ENCODE assay signal across 22 mouse cellular contexts in genomic region chr4:131475023-131475422, GRCm38 (mm10).
A peak's percentile ranks its signal among the peaks of the same experiment; 100 is the strongest.
DNase-seq lines count a peak whose midpoint lies in the region; ATAC-seq and TF ChIP-seq lines count a peak whose summit lies in the region.
"Had no signal": no experiment of that assay in that cellular context is flagged by ENCODE, and none has a peak within 500 bp of the region (broad histone marks: within the 10 kb centered on the region; RNA-seq: fewer than 3 reads in every experiment).

No protein-coding gene starts in this region.

- no peak overlapping the region for H3K27ac ChIP-seq in hindbrain, postnatal 0 days
- no peak overlapping the region for H3K27ac ChIP-seq in hindbrain, embryonic 10.5 days
- H3K27ac ChIP-seq in limb, embryonic 13.5 days, result no peak overlapping the region
- H3K27ac ChIP-seq: embryonic facial prominence, embryonic 15.5 days; forebrain, embryonic 10.5 days; heart, embryonic 10.5 days; hindbrain, embryonic 13.5 days had no signal

- H3K27me3 ChIP-seq in hindbrain, postnatal 0 days (ENCODE audit: insufficient read depth, low read length), result no peaks in the 10 kb centered on the region
- H3K27me3 ChIP-seq in hindbrain, embryonic 10.5 days (ENCODE audit: insufficient read depth, poor library complexity, severe bottlenecking), result no peaks in the 10 kb centered on the region
- H3K27me3 ChIP-seq in limb, embryonic 13.5 days, result no peaks in the 10 kb centered on the region
- H3K27me3 ChIP-seq: embryonic facial prominence, embryonic 15.5 days had no signal

- H3K36me3 ChIP-seq in hindbrain, postnatal 0 days (ENCODE audit: insufficient read depth, low read length), result no peaks in the 10 kb centered on the region
- no peaks in the 10 kb centered on the region for H3K36me3 ChIP-seq in hindbrain, embryonic 10.5 days
- no peaks in the 10 kb centered on the region for H3K36me3 ChIP-seq in limb, embryonic 13.5 days
- H3K36me3 ChIP-seq: embryonic facial prominence, embryonic 15.5 days; forebrain, embryonic 10.5 days; heart, embryonic 10.5 days; hindbrain, embryonic 13.5 days had no signal

- intact Hi-C loops in left cerebral cortex, postnatal 4 days (cut with DNase I), result no loop called here
- intact Hi-C loops in left cerebral cortex, postnatal 36 days (cut with DNase I), result no loop called here

- H3K9me3 ChIP-seq in hindbrain, postnatal 0 days (ENCODE audit: low read length), result no peaks in the 10 kb centered on the region
- no peaks in the 10 kb centered on the region for H3K9me3 ChIP-seq in hindbrain, embryonic 10.5 days
- no peaks in the 10 kb centered on the region for H3K9me3 ChIP-seq in limb, embryonic 13.5 days
- H3K9me3 ChIP-seq: embryonic facial prominence, embryonic 15.5 days; forebrain, embryonic 10.5 days; heart, embryonic 10.5 days; hindbrain, embryonic 13.5 days had no signal

- WGBS in hindbrain, postnatal 0 days, result 36% methylated on average over 6 of the region's 6 CpGs
- 81% methylated on average over 6 of the region's 6 CpGs for whole genome bisulfite sequencing in hindbrain, embryonic 10.5 days
- 21% methylated on average over 6 of the region's 6 CpGs for WGBS in limb, embryonic 13.5 days

- no peak overlapping the region for H3K4me2 ChIP-seq in hindbrain, postnatal 0 days (ENCODE audit: low read depth, low read length)
- no peak overlapping the region for H3K4me2 ChIP-seq in limb, embryonic 13.5 days (replicated peaks)
- H3K4me2 ChIP-seq: embryonic facial prominence, embryonic 15.5 days; hindbrain, embryonic 13.5 days had no signal

- no peak overlapping the region for H3K9ac ChIP-seq in hindbrain, postnatal 0 days (replicated peaks; ENCODE audit: low read length)
- no peak overlapping the region for H3K9ac ChIP-seq in limb, embryonic 13.5 days
- H3K9ac ChIP-seq: embryonic facial prominence, embryonic 15.5 days; hindbrain, embryonic 13.5 days had no signal

- no peak overlapping the region for H3K4me3 ChIP-seq in hindbrain, postnatal 0 days (ENCODE audit: low read length)
- H3K4me3 ChIP-seq in hindbrain, embryonic 10.5 days, result no peak overlapping the region
- no peak overlapping the region for H3K4me3 ChIP-seq in limb, embryonic 13.5 days
- H3K4me3 ChIP-seq: embryonic facial prominence, embryonic 15.5 days; erythroblast, embryonic 14.5 days; forebrain, embryonic 10.5 days; heart, embryonic 10.5 days; hindbrain, embryonic 13.5 days had no signal

- peaks cover 9% of the 10 kb centered on the region for H3K4me1 ChIP-seq in hindbrain, postnatal 0 days (ENCODE audit: insufficient read depth, low read length)
- no peaks in the 10 kb centered on the region for H3K4me1 ChIP-seq in hindbrain, embryonic 10.5 days (replicated peaks)
- peaks cover 31% of the 10 kb centered on the region for H3K4me1 ChIP-seq in limb, embryonic 13.5 days

- no peak for TF ChIP-seq POLR2A in brain, embryonic 14.5 days (IDR thresholded peaks at IDR 0.05; ENCODE audit: borderline replicate concordance, extremely low read depth, insufficient read depth, insufficient read length, poor library complexity, severe bottlenecking)

- no peak for ATAC-seq in hindbrain, postnatal 0 days
- peak; percentile 70 for ATAC-seq in limb, embryonic 13.5 days (ENCODE audit: low FRiP score, low read depth)
- ATAC-seq in granulocyte monocyte progenitor cell, adult 5-6 weeks (replicated peaks; ENCODE audit: poor library complexity, severe bottlenecking), result no peak
- ATAC-seq: forebrain, embryonic 14.5 days had no signal

- TF ChIP-seq CTCF in hindbrain, postnatal 0 days (IDR thresholded peaks at IDR 0.05; ENCODE audit: low read depth), result no peak
- no peak for TF ChIP-seq CTCF in brain, embryonic 14.5 days (IDR thresholded peaks at IDR 0.05; ENCODE audit: borderline replicate concordance, extremely low read depth, insufficient read depth, insufficient read length)

- peak; percentile 59 for DNase-seq in hindbrain, postnatal 0 days (ENCODE audit: low spot score)
- DNase-seq in hindbrain, embryonic 10.5 days (ENCODE audit: low spot score), result no peak
- peak; percentile 31 for DNase-seq in left cerebral cortex, postnatal 4 days
- DNase-seq in left cerebral cortex, postnatal 36 days (ENCODE audit: low spot score in 2 of 2), result no peak
- DNase-seq in brain, embryonic 14.5 days (ENCODE audit: low read depth), result peak; percentile 36
- DNase-seq in layer of hippocampus, adult 8-10 months (ENCODE audit: low spot score in 2 of 2), result no peak
- DNase-seq: adrenal gland, postnatal 10 days; cerebellum, adult 18-20 months; cerebellum, adult 9-11 months; cerebellum, postnatal 36 days; gastrocnemius, postnatal 36 days; heart, adult 18-20 months; heart, postnatal 10 days; heart, postnatal 4 days had no signal

Comparison
In these comparisons a context has a peak if more than half of its experiments do, and no peak if none do; other contexts are left out.
1. DNase-seq: peak in hindbrain, postnatal 0 days (single experiment), left cerebral cortex, postnatal 4 days (single experiment) and brain, embryonic 14.5 days (single experiment); none in hindbrain, embryonic 10.5 days (single experiment), left cerebral cortex, postnatal 36 days (0 of 2) and layer of hippocampus, adult 8-10 months (0 of 2).